Mouse (Mus musculus): ENCODE data around the gene Atp6v1g1.

DNA sequence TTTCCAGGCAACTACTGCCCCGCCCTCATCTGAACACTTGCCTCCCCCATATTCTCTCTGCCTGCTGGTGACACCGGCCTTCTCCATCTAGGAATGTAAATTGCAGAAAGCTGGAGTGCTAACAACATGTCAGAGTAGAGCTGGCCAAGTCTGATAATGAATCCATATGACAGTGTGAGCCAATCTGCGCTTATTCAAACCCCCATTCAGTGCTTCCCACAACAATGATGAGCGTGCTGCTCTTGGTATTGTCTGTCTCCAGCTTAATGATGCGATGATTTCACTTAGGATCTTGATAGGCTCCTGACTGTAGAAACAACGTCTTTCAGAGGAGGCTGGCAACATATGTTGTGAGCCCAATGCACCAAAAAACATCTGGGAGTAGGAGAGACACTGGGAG, 15.6 kb upstream of the Atp6v1g1 start:
- TF ChIP-seq CTCF (IDR thresholded peaks at IDR 0.05; ENCODE audit: insufficient read depth, low read depth, low read length), result no peak
- no peak for TF ChIP-seq POLR2A (IDR thresholded peaks at IDR 0.05; ENCODE audit: insufficient read depth, low read depth, low read length)

Measured in olfactory bulb, adult 2 months (tissue).